In genomic region chr6:136647455-136647861, GRCm38 (mm10) we compare ENCODE assay signal across 18 mouse cellular contexts. TPM values are rescaled to one million over a fixed set of nuclear protein-coding genes. Genes with fewer than 3 reads are reported as not detected.
A peak's percentile ranks its signal among the peaks of the same experiment; 100 is the strongest.
DNase-seq lines count a peak whose midpoint lies in the region; ATAC-seq lines count a peak whose summit lies in the region.
"Had no signal": no experiment of that assay in that cellular context is flagged by ENCODE, and none has a peak within 500 bp of the region (broad histone marks: within the 10 kb centered on the region; RNA-seq: fewer than 3 reads in every experiment).

No protein-coding gene starts in this region.

- H3K9ac ChIP-seq in heart, embryonic 11.5 days (ENCODE audit: low read depth, low read length), result no peak overlapping the region
- H3K9ac ChIP-seq in embryonic facial prominence, embryonic 11.5 days (replicated peaks; ENCODE audit: low read length), result no peak overlapping the region
- no peak overlapping the region for H3K9ac ChIP-seq in liver, embryonic 12.5 days
- H3K9ac ChIP-seq in stomach, embryonic 16.5 days (ENCODE audit: low read length), result no peak overlapping the region
- H3K9ac ChIP-seq in kidney, embryonic 16.5 days (replicated peaks; ENCODE audit: low read length), result no peak overlapping the region
- H3K9ac ChIP-seq: forebrain, embryonic 13.5 days; heart, embryonic 13.5 days; limb, embryonic 12.5 days had no signal

- no peak overlapping the region for H3K4me2 ChIP-seq in heart, embryonic 11.5 days
- H3K4me2 ChIP-seq in embryonic facial prominence, embryonic 11.5 days (ENCODE audit: low read depth, low read length), result no peak overlapping the region
- no peak overlapping the region for H3K4me2 ChIP-seq in liver, embryonic 12.5 days
- no peak overlapping the region for H3K4me2 ChIP-seq in stomach, embryonic 16.5 days (ENCODE audit: low read depth, low read length)
- no peak overlapping the region for H3K4me2 ChIP-seq in kidney, embryonic 16.5 days (replicated peaks; ENCODE audit: low read depth, low read length)
- H3K4me2 ChIP-seq: forebrain, embryonic 13.5 days; heart, embryonic 13.5 days; limb, embryonic 12.5 days had no signal

- no peaks in the 10 kb centered on the region for H3K27me3 ChIP-seq in heart, embryonic 11.5 days (ENCODE audit: control insufficient read depth, insufficient read depth, low read length)
- no peaks in the 10 kb centered on the region for H3K27me3 ChIP-seq in heart, embryonic 10.5 days (ENCODE audit: insufficient read depth, poor library complexity, severe bottlenecking)
- no peaks in the 10 kb centered on the region for H3K27me3 ChIP-seq in embryonic facial prominence, embryonic 11.5 days (ENCODE audit: control insufficient read depth, insufficient read depth, low read length)
- H3K27me3 ChIP-seq in liver, embryonic 12.5 days (replicated peaks), result no peaks in the 10 kb centered on the region
- H3K27me3 ChIP-seq in stomach, embryonic 16.5 days (ENCODE audit: control insufficient read depth, insufficient read depth, low read length), result no peaks in the 10 kb centered on the region
- no peaks in the 10 kb centered on the region for H3K27me3 ChIP-seq in kidney, embryonic 16.5 days (ENCODE audit: insufficient read depth, low read length)
- H3K27me3 ChIP-seq: forebrain, embryonic 13.5 days; limb, embryonic 12.5 days had no signal

- no peak overlapping the region for H3K27ac ChIP-seq in heart, embryonic 11.5 days (ENCODE audit: low read depth, low read length)
- no peak overlapping the region for H3K27ac ChIP-seq in heart, embryonic 10.5 days
- H3K27ac ChIP-seq in embryonic facial prominence, embryonic 11.5 days (replicated peaks; ENCODE audit: low read depth, low read length), result no peak overlapping the region
- no peak overlapping the region for H3K27ac ChIP-seq in liver, embryonic 12.5 days
- peak overlapping the region; percentile 10; the same call in 1 of the 2 replicates for H3K27ac ChIP-seq in stomach, embryonic 16.5 days (ENCODE audit: low read length)
- H3K27ac ChIP-seq in kidney, embryonic 16.5 days (ENCODE audit: low read length), result no peak overlapping the region
- H3K27ac ChIP-seq: forebrain, embryonic 13.5 days; heart, embryonic 13.5 days; limb, embryonic 12.5 days; macrophage had no signal

- 61% methylated on average over 10 of the region's 10 CpGs for WGBS in heart, embryonic 11.5 days (ENCODE audit: insufficient replicate concordance)
- 67% methylated on average over 10 of the region's 10 CpGs for WGBS in heart, embryonic 10.5 days
- 57% methylated on average over 10 of the region's 10 CpGs for WGBS in embryonic facial prominence, embryonic 11.5 days
- WGBS in liver, embryonic 12.5 days (ENCODE audit: insufficient replicate concordance), result 60% methylated on average over 10 of the region's 10 CpGs
- WGBS in stomach, embryonic 16.5 days, result 34% methylated on average over 10 of the region's 10 CpGs
- 60% methylated on average over 10 of the region's 10 CpGs for WGBS in kidney, embryonic 16.5 days

- no peaks in the 10 kb centered on the region; the same call in 1 of the 2 replicates for H3K9me3 ChIP-seq in heart, embryonic 11.5 days (replicated peaks; ENCODE audit: control insufficient read depth, low read length)
- no peaks in the 10 kb centered on the region for H3K9me3 ChIP-seq in heart, embryonic 10.5 days
- H3K9me3 ChIP-seq in embryonic facial prominence, embryonic 11.5 days (replicated peaks; ENCODE audit: control insufficient read depth, low read length), result no peaks in the 10 kb centered on the region
- 0 out of 2 replicates have a peak, but pooled peaks cover 5% of the 10 kb centered on the region for H3K9me3 ChIP-seq in liver, embryonic 12.5 days (replicated peaks)
- peaks cover 4% of the 10 kb centered on the region for H3K9me3 ChIP-seq in stomach, embryonic 16.5 days (replicated peaks; ENCODE audit: control insufficient read depth, low read length)
- peaks cover 8% of the 10 kb centered on the region for H3K9me3 ChIP-seq in kidney, embryonic 16.5 days (ENCODE audit: low read length)
- H3K9me3 ChIP-seq: limb, embryonic 12.5 days had no signal

- no peaks in the 10 kb centered on the region for H3K36me3 ChIP-seq in heart, embryonic 11.5 days (ENCODE audit: control insufficient read depth, insufficient read depth, low read length)
- no peaks in the 10 kb centered on the region for H3K36me3 ChIP-seq in heart, embryonic 10.5 days
- no peaks in the 10 kb centered on the region for H3K36me3 ChIP-seq in embryonic facial prominence, embryonic 11.5 days (replicated peaks; ENCODE audit: control insufficient read depth, insufficient read depth, low read depth, low read length)
- no peaks in the 10 kb centered on the region for H3K36me3 ChIP-seq in liver, embryonic 12.5 days
- H3K36me3 ChIP-seq in stomach, embryonic 16.5 days (ENCODE audit: control insufficient read depth, insufficient read depth, low read length), result no peaks in the 10 kb centered on the region
- no peaks in the 10 kb centered on the region for H3K36me3 ChIP-seq in kidney, embryonic 16.5 days (ENCODE audit: insufficient read depth, low read length)
- H3K36me3 ChIP-seq: heart, embryonic 13.5 days; limb, embryonic 12.5 days had no signal

- no peak overlapping the region for H3K4me3 ChIP-seq in heart, embryonic 11.5 days (ENCODE audit: low read depth, low read length)
- no peak overlapping the region for H3K4me3 ChIP-seq in heart, embryonic 10.5 days
- no peak overlapping the region for H3K4me3 ChIP-seq in embryonic facial prominence, embryonic 11.5 days (ENCODE audit: low read depth, low read length)
- no peak overlapping the region for H3K4me3 ChIP-seq in liver, embryonic 12.5 days
- H3K4me3 ChIP-seq in stomach, embryonic 16.5 days (replicated peaks; ENCODE audit: low read length), result no peak overlapping the region
- H3K4me3 ChIP-seq in kidney, embryonic 16.5 days (ENCODE audit: low read length), result no peak overlapping the region
- H3K4me3 ChIP-seq: forebrain, embryonic 13.5 days; heart, embryonic 13.5 days; limb, embryonic 12.5 days had no signal

- no peak for DNase-seq in heart, embryonic 10.5 days (ENCODE audit: low spot score)
- DNase-seq in embryonic facial prominence, embryonic 11.5 days (ENCODE audit: low spot score), result peak; percentile 6
- no peak for DNase-seq in thymus, postnatal 4 days
- DNase-seq: cerebellum, adult 2 months; gastrocnemius, postnatal 36 days; kidney, postnatal 36 days; right cerebral cortex, postnatal 25 days had no signal

- peaks cover 4% of the 10 kb centered on the region; the same call in 1 of the 2 replicates for H3K4me1 ChIP-seq in heart, embryonic 11.5 days (ENCODE audit: control insufficient read depth, insufficient read depth, low read length)
- peaks cover 5% of the 10 kb centered on the region for H3K4me1 ChIP-seq in heart, embryonic 10.5 days
- H3K4me1 ChIP-seq in embryonic facial prominence, embryonic 11.5 days (ENCODE audit: control insufficient read depth, insufficient read depth, low read length), result no peaks in the 10 kb centered on the region; the same call in 1 of the 2 replicates
- 0 out of 2 replicates have a peak, but pooled peaks cover under 1% of the 10 kb centered on the region for H3K4me1 ChIP-seq in liver, embryonic 12.5 days
- H3K4me1 ChIP-seq in stomach, embryonic 16.5 days (ENCODE audit: control insufficient read depth, insufficient read depth, low read length), result no peaks in the 10 kb centered on the region
- H3K4me1 ChIP-seq in kidney, embryonic 16.5 days (ENCODE audit: insufficient read depth, low read length), result peaks cover 6% of the 10 kb centered on the region; the same call in 1 of the 2 replicates

- ATAC-seq in heart, embryonic 11.5 days (replicated peaks; ENCODE audit: insufficient number of reproducible peaks, low FRiP score, low TSS enrichment), result 0 out of 2 replicates have a peak, but pooled peaks have one; percentile 31
- no peak for ATAC-seq in embryonic facial prominence, embryonic 11.5 days (replicated peaks; ENCODE audit: insufficient number of reproducible peaks, low FRiP score, low TSS enrichment, low read depth)
- ATAC-seq in liver, embryonic 12.5 days, result peak; percentile 69
- peak; percentile 60; the same call in 1 of the 2 replicates for ATAC-seq in stomach, embryonic 16.5 days (ENCODE audit: insufficient read depth, low FRiP score)
- ATAC-seq in activated CD4-positive, CD25-positive, alpha-beta regulatory T cell, adult 4 months, result no peak
- ATAC-seq in kidney, embryonic 16.5 days (ENCODE audit: low FRiP score, low TSS enrichment), result no peak
- ATAC-seq: forebrain, embryonic 13.5 days; inflammation-experienced regulatory T-cells, adult 6 months; midbrain, embryonic 16.5 days had no signal

RNA-seq across cellular contexts. Expression of gene Plbd1, which starts 14.3 kb away (rescaled TPM):
- polyA plus RNA-seq in heart, embryonic 11.5 days (2014; fragmentation: Nextera tagmentation; extraction: Ambion mirVana), result 5.3 and 5.4 TPM in 2 replicates
- polyA plus RNA-seq in heart, embryonic 10.5 days (2016; fragmentation: Nextera tagmentation; extraction: Ambion mirVana), result 3.1 and 6.0 TPM in 2 replicates
- 1.9 and 2.5 TPM in 2 replicates for polyA plus RNA-seq in embryonic facial prominence, embryonic 11.5 days (2014; fragmentation: Nextera tagmentation; extraction: Ambion mirVana)
- polyA plus RNA-seq in liver, embryonic 12.5 days (2016; fragmentation: Nextera tagmentation; extraction: Ambion mirVana), result 1.7 and 2.0 TPM in 2 replicates
- polyA plus RNA-seq in stomach, embryonic 16.5 days (2015; fragmentation: Nextera tagmentation; extraction: Ambion mirVana), result 32.8 and 37.3 TPM in 2 replicates
- polyA plus RNA-seq in activated CD4-positive, CD25-positive, alpha-beta regulatory T cell, adult 4 months (2017; shearing (Covaris generic)), result under 1 TPM; 0.83 to 0.97 TPM
- 5.3 and 5.7 TPM in 2 replicates for polyA plus RNA-seq in kidney, embryonic 16.5 days (2015; fragmentation: Nextera tagmentation; extraction: Ambion mirVana)

Comparison
In these comparisons a context has a peak if more than half of its experiments do, and no peak if none do; other contexts are left out.
1. ATAC-seq: peak in heart, embryonic 11.5 days (single experiment), liver, embryonic 12.5 days (single experiment) and stomach, embryonic 16.5 days (single experiment); none in embryonic facial prominence, embryonic 11.5 days (single experiment), activated CD4-positive, CD25-positive, alpha-beta regulatory T cell, adult 4 months (single experiment) and kidney, embryonic 16.5 days (single experiment).